8 mouse cellular contexts compared by ENCODE assay signal in the genomic region with DNA sequence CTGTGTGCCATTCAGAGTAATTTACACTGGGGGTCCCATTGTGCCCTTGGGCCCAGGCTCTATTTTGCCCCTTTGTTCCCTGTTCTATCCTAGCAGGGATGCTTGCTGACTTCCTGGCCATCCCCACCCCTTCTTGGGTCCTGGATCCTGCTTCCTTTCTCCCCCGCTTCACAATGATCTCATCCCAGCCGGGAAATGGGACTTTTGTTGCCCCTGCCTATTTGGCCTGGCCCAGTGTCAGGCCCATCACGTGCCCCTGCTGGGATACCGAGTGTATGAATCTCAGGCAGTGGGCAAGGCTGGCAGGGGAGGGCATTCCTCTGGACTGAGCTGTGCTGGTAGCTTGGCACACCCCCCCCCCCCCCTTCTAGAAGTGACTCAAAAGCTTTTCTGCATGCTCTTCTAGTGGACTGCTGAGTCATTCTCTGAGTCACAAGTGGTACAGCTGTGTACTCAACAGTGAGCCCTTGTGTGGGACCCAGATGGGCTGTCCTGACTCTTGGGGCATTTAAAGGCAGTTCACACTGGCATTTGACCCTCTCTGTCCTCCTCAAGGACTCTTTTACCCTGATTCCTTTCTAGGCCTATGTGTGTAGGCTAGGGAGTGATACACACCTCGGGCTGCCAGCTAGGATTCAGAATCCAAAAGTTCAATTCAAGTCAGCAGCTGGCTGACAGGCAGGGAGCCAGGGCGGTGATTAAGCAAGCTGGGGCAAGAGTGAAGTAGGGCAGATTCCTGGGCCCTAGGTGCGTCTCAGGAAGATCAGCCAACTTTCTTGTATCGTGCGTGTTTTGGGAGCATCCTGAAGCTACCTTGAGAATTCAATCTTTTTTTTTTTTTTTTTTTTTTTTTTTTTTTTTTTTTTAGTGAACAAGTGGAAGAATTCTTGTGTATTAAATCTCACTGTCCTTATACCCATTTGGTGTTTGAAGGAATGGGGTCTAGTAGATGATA.
DNase-seq lines count a peak whose midpoint lies in the region; ATAC-seq and TF ChIP-seq lines count a peak whose summit lies in the region.

No protein-coding gene starts in this region.

- H3K36me3 ChIP-seq in hindbrain, postnatal 0 days (ENCODE audit: insufficient read depth, low read length), result no peaks in the 10 kb centered on the region
- peaks cover 69% of the 10 kb centered on the region for H3K36me3 ChIP-seq in megakaryocyte, embryonic 14.5 days (replicated peaks; ENCODE audit: low read length)

- H3K27me3 ChIP-seq in hindbrain, postnatal 0 days (ENCODE audit: insufficient read depth, low read length), result no peaks in the 10 kb centered on the region
- H3K27me3 ChIP-seq in megakaryocyte, embryonic 14.5 days (replicated peaks), result no peaks in the 10 kb centered on the region

- DNase-seq in ovary, adult 18-20 months (ENCODE audit: low spot score), result peak; percentile 64
- no peak for DNase-seq in ovary, postnatal 14 days (ENCODE audit: low spot score)
- DNase-seq in c-Kit-positive CD71-positive TER-119-negative erythroid progenitor cells, embryonic 14.5 days (ENCODE audit: low read depth), result peak; percentile 48
- peak; percentile 53 to 54 for DNase-seq in frontal cortex, postnatal 36 days (ENCODE audit: low spot score in 2 of 2)
- peak; percentile 60 for DNase-seq in hindbrain, postnatal 0 days (ENCODE audit: low spot score)
- peak; percentile 63 to 77 for DNase-seq in left cerebral cortex, adult 9 months (ENCODE audit: low spot score in 2 of 2)
- no peak for DNase-seq in spleen, postnatal 4 days (ENCODE audit: low spot score in 2 of 2)

- ATAC-seq in hindbrain, postnatal 0 days, result peak; percentile 95

- H3K9me3 ChIP-seq in hindbrain, postnatal 0 days (ENCODE audit: low read length), result no peaks in the 10 kb centered on the region
- H3K9me3 ChIP-seq in megakaryocyte, embryonic 14.5 days, result no peaks in the 10 kb centered on the region

- no peak overlapping the region for H3K4me2 ChIP-seq in hindbrain, postnatal 0 days (ENCODE audit: low read depth, low read length)

- no peak overlapping the region; the same call in 1 of the 2 replicates for H3K27ac ChIP-seq in hindbrain, postnatal 0 days

- no peak overlapping the region for H3K4me3 ChIP-seq in hindbrain, postnatal 0 days (ENCODE audit: low read length)
- H3K4me3 ChIP-seq in megakaryocyte, embryonic 14.5 days (replicated peaks), result peak overlapping the region; percentile 83

- no peaks in the 10 kb centered on the region for H3K4me1 ChIP-seq in hindbrain, postnatal 0 days (ENCODE audit: insufficient read depth, low read length)
- H3K4me1 ChIP-seq in megakaryocyte, embryonic 14.5 days, result peaks cover 81% of the 10 kb centered on the region

- no peak overlapping the region for H3K9ac ChIP-seq in hindbrain, postnatal 0 days (replicated peaks; ENCODE audit: low read length)

- TF ChIP-seq CTCF in hindbrain, postnatal 0 days (IDR thresholded peaks at IDR 0.05; ENCODE audit: low read depth), result no peak

- WGBS in hindbrain, postnatal 0 days, result 53% methylated on average over 9 of the region's 9 CpGs

Comparison
In these comparisons a context has a peak if more than half of its experiments do, and no peak if none do; other contexts are left out.
1. DNase-seq: peak in ovary, adult 18-20 months (single experiment), c-Kit-positive CD71-positive TER-119-negative erythroid progenitor cells, embryonic 14.5 days (single experiment), frontal cortex, postnatal 36 days (2 of 2), hindbrain, postnatal 0 days (single experiment) and left cerebral cortex, adult 9 months (2 of 2); none in ovary, postnatal 14 days (single experiment) and spleen, postnatal 4 days (0 of 2).